Mouse (Mus musculus): ENCODE data around the gene Hoxa4.

Gene Hoxa4

GRCm38 (mm10) chr6:52228475-52229465 lies 37.2 kb upstream of the Hoxa4 start:
- DNase-seq: no peak

GRCm38 (mm10) chr6:52227470-52228222 lies 36.1 kb upstream of the Hoxa4 start:
- no peak for DNase-seq

GRCm38 (mm10) chr6:52226569-52227257 lies 35.2 kb upstream of the Hoxa4 start:
- no peak for DNase-seq

GRCm38 (mm10) chr6:52225612-52226568 lies 34.3 kb upstream of the Hoxa4 start:
- no peak for DNase-seq

- no peak for DNase-seq
Measured at GRCm38 (mm10) chr6:52224895-52225611, 33.5 kb upstream of the Hoxa4 start.

- DNase-seq: no peak
Measured at GRCm38 (mm10) chr6:52223939-52224760, 32.6 kb upstream of the Hoxa4 start.

GRCm38 (mm10) chr6:52222729-52223128 lies 31.2 kb upstream of the Hoxa4 start:
- DNase-seq: no peak

GRCm38 (mm10) chr6:52221993-52222685 lies 30.6 kb upstream of the Hoxa4 start:
- DNase-seq: no peak

- DNase-seq: peak; percentile 87
Measured at GRCm38 (mm10) chr6:52221337-52221992, 29.9 kb upstream of the Hoxa4 start, which contains the start of gene Hoxa7. Gene Hoxa7, minus strand, starts transcription at chr6:52221854.

- DNase-seq: no peak
Measured at GRCm38 (mm10) chr6:52220865-52221310, 29.3 kb upstream of the Hoxa4 start.

GRCm38 (mm10) chr6:52220003-52220864 lies 28.7 kb upstream of the Hoxa4 start:
- DNase-seq: no peak

GRCm38 (mm10) chr6:52219234-52219942 lies 27.8 kb upstream of the Hoxa4 start:
- DNase-seq: no peak

- DNase-seq: no peak
Measured at GRCm38 (mm10) chr6:52218643-52219215, 27.2 kb upstream of the Hoxa4 start.

GRCm38 (mm10) chr6:52217895-52218642 lies 26.5 kb upstream of the Hoxa4 start:
- no peak for DNase-seq

GRCm38 (mm10) chr6:52217459-52217768 lies 25.9 kb upstream of the Hoxa4 start:
- DNase-seq: peak; percentile 57
